Mouse (Mus musculus): ENCODE data around the gene Stac3. TPM values are rescaled to one million over a fixed set of nuclear protein-coding genes. Genes with fewer than 3 reads are reported as not detected.

Stac3 gene
- total and polyA plus RNA-seq, 3 experiments: 0.08 to 0.79 (median 0.50) TPM

DNA sequence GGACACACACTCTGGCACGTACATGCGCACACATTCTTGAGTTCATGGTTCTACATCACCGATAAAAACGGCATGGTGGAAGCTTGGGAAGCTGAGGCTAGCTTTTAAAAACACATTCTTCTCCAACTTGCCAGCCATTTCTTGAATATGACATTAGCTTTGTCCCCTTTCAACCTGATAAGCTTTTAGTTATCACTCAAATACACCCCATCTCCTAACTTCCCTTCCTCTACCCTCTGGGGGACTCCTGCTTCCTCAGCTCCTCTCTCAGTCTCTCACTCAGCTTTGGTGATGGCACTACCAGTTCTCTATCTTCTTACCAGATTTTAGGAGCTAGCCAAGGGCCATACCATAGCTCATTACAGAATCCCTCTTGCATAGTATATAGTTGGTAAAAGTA lies 26.3 kb upstream of the Stac3 start:
- Histone ChIP-seq H3K27me3 (replicated peaks) (no peaks in the 10 kb centered on the region), H3K4me2 (ENCODE audit: insufficient read depth, low read depth, poor library complexity, severe bottlenecking) (no peak overlapping the region), H3K79me2 (replicated peaks; ENCODE audit: control insufficient read depth, extremely low read depth, insufficient read depth, poor library complexity, severe bottlenecking) (no peaks in the 10 kb centered on the region), H3K9ac (ENCODE audit: insufficient read depth, low read depth) (no peak overlapping the region), H3K36me3 (replicated peaks in 1 of 2; ENCODE audit: control insufficient read depth in 1 of 2, insufficient read depth in 1 of 2, low read length in 1 of 2) (peaks cover 26 to 70% of the 10 kb centered on the region in 2 experiments), H3K27ac (ENCODE audit: insufficient read depth, low read depth) (no peak overlapping the region), H3K9me3 (replicated peaks; ENCODE audit: low read length) (no peaks in the 10 kb centered on the region), H3K4me3 (replicated peaks in 1 of 3; ENCODE audit: low read depth in 2 of 3, low read length in 2 of 3, poor library complexity in 1 of 3) (no peak overlapping the region), H3K4me1 (ENCODE audit: control insufficient read depth in 1 of 2, insufficient read depth in 2 of 2) (peaks cover 2 to 14% of the 10 kb centered on the region in 2 experiments)
- in situ Hi-C loops (cut with MboI; ENCODE audit: low pct_ligation_motif_present, low pct_unique_long_range_greater_than_20kb, low sequenced_read_pairs) (no loop called here), dilution Hi-C loops (cut with MboI; ENCODE audit: extremely low pct_ligation_motif_present, extremely low pct_unique_long_range_greater_than_20kb, low sequenced_read_pairs) (no loop called here)
- TF ChIP-seq TBP (conservative IDR thresholded peaks at IDR 0.05; ENCODE audit: low read depth, low read length): no peak
- TF ChIP-seq NELFE (IDR thresholded peaks at IDR 0.05; ENCODE audit: low read depth, low read length): no peak
- no peak for TF ChIP-seq MYC (IDR thresholded peaks at IDR 0.05; ENCODE audit: low read depth, low read length)
- no peak for TF ChIP-seq ZMIZ1 (IDR thresholded peaks at IDR 0.05; ENCODE audit: low read depth, low read length)
- TF ChIP-seq EP300 (IDR thresholded peaks at IDR 0.05; ENCODE audit: low read length): no peak
- no peak for TF ChIP-seq BHLHE40 (IDR thresholded peaks at IDR 0.05; ENCODE audit: low read depth, low read length)
- TF ChIP-seq E2F4 (IDR thresholded peaks at IDR 0.05; ENCODE audit: insufficient replicate concordance, low read depth, low read length): no peak
- TF ChIP-seq MAFK (IDR thresholded peaks at IDR 0.05; ENCODE audit: insufficient replicate concordance, low read length): no peak
- no peak for TF ChIP-seq ZC3H11A (IDR thresholded peaks at IDR 0.05; ENCODE audit: low read depth, low read length)
- TF ChIP-seq SMC3 (IDR thresholded peaks at IDR 0.05; ENCODE audit: low read depth, low read length): no peak
- no peak for TF ChIP-seq PAX5 (IDR thresholded peaks at IDR 0.05; ENCODE audit: low read length)
- no peak for TF ChIP-seq ZKSCAN1 (IDR thresholded peaks at IDR 0.05; ENCODE audit: borderline replicate concordance, low read depth, low read length)
- TF ChIP-seq SIN3A (IDR thresholded peaks at IDR 0.05; ENCODE audit: low read length): no peak
- no peak for TF ChIP-seq CTCF (conservative IDR thresholded peaks at IDR 0.05 in 1 of 2, IDR thresholded peaks at IDR 0.05 in 1 of 2; ENCODE audit: low read depth in 2 of 2, low read length in 2 of 2)
- TF ChIP-seq JUND (conservative IDR thresholded peaks at IDR 0.05; ENCODE audit: low read depth, low read length): no peak
- no peak for TF ChIP-seq JUN (IDR thresholded peaks at IDR 0.05; ENCODE audit: insufficient read depth, low read depth, low read length)
- TF ChIP-seq ZNF384 (IDR thresholded peaks at IDR 0.05; ENCODE audit: low read depth, low read length): no peak
- no peak for TF ChIP-seq CHD1 (IDR thresholded peaks at IDR 0.05; ENCODE audit: low read depth, low read length)
- DNase-seq (ENCODE audit: extremely low read depth): no peak

DNA sequence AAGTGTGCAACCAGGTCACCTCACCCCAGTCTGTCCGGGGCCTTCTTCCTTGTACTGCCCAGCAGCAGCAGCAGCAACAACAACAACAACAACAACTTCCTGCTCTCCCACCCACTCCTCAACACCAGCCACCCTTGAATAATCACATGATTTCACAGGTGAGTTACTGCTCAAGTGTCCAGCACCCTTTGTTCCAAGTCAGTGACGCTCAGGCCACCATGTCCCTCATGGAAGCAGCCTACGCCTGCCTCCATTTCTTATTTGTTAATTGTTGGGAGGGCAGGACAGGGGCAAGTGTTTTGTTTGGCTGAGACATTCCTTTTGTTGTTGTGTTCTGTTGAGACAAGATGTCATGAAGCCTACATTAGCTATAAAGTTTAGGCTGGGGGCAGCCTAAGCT lies 24.9 kb upstream of the Stac3 start:
- peaks cover 2 to 15% of the 10 kb centered on the region in 2 experiments for H3K4me1 ChIP-seq (ENCODE audit: control insufficient read depth in 1 of 2, insufficient read depth in 2 of 2)
- H3K36me3 ChIP-seq (replicated peaks in 1 of 2; ENCODE audit: control insufficient read depth in 1 of 2, insufficient read depth in 1 of 2, low read length in 1 of 2): peaks cover 26 to 78% of the 10 kb centered on the region in 2 experiments
- TF ChIP-seq IRF4 (IDR thresholded peaks at IDR 0.05; ENCODE audit: low read depth, low read length): no peak
- TF ChIP-seq MAX (IDR thresholded peaks at IDR 0.05; ENCODE audit: low read length): no peak
- TF ChIP-seq MYC (IDR thresholded peaks at IDR 0.05; ENCODE audit: low read depth, low read length): no peak
- no peak for TF ChIP-seq ZC3H11A (IDR thresholded peaks at IDR 0.05; ENCODE audit: low read depth, low read length)
- TF ChIP-seq SMC3 (IDR thresholded peaks at IDR 0.05; ENCODE audit: low read depth, low read length): no peak
- TF ChIP-seq ZKSCAN1 (IDR thresholded peaks at IDR 0.05; ENCODE audit: borderline replicate concordance, low read depth, low read length): no peak
- no peak for TF ChIP-seq UBTF (IDR thresholded peaks at IDR 0.05; ENCODE audit: low read depth, low read length)
- TF ChIP-seq SIN3A (IDR thresholded peaks at IDR 0.05; ENCODE audit: low read length): no peak
- TF ChIP-seq JUN (IDR thresholded peaks at IDR 0.05; ENCODE audit: insufficient read depth, low read depth, low read length): no peak
- no peak for TF ChIP-seq HCFC1 (IDR thresholded peaks at IDR 0.05; ENCODE audit: low read depth, low read length)
- no peak for TF ChIP-seq GABPA (IDR thresholded peaks at IDR 0.05; ENCODE audit: insufficient replicate concordance, low read depth, low read length)
- no peak for TF ChIP-seq MEF2A (IDR thresholded peaks at IDR 0.05; ENCODE audit: borderline replicate concordance, low read depth, low read length)
- no peak for TF ChIP-seq USF2 (conservative IDR thresholded peaks at IDR 0.05; ENCODE audit: low read depth, low read length)
- TF ChIP-seq POLR2A (IDR thresholded peaks at IDR 0.05; ENCODE audit: low read depth, low read length): no peak
- H3K27me3 ChIP-seq (replicated peaks): no peaks in the 10 kb centered on the region
- H3K4me3 ChIP-seq (replicated peaks in 1 of 3; ENCODE audit: low read depth in 2 of 3, low read length in 2 of 3, poor library complexity in 1 of 3): no peak overlapping the region
- no peak for DNase-seq (ENCODE audit: extremely low read depth)
- H3K27ac ChIP-seq (ENCODE audit: insufficient read depth, low read depth): no peak overlapping the region
- H3K79me2 ChIP-seq (replicated peaks; ENCODE audit: control insufficient read depth, extremely low read depth, insufficient read depth, poor library complexity, severe bottlenecking): no peaks in the 10 kb centered on the region
- dilution Hi-C loops (cut with MboI; ENCODE audit: extremely low pct_ligation_motif_present, extremely low pct_unique_long_range_greater_than_20kb, low sequenced_read_pairs): no loop called here
- no peak overlapping the region for H3K4me2 ChIP-seq (ENCODE audit: insufficient read depth, low read depth, poor library complexity, severe bottlenecking)
- in situ Hi-C loops (cut with MboI; ENCODE audit: low pct_ligation_motif_present, low pct_unique_long_range_greater_than_20kb, low sequenced_read_pairs): no loop called here
- H3K9me3 ChIP-seq (replicated peaks; ENCODE audit: low read length): no peaks in the 10 kb centered on the region
- no peak overlapping the region for H3K9ac ChIP-seq (ENCODE audit: insufficient read depth, low read depth)
